Mouse (Mus musculus) heart, adult 2 months (tissue): Measurements from ENCODE around the gene Glcci1.

ENCODE experiments used
- CTCF ChIP-seq: fragments of 200-600 bp; IDR thresholded peaks from 2 replicates; pipeline ENCODE4 v1.8.1; 2022; ENCODE audit warnings: antibody characterized with exemption, mild to moderate bottlenecking, moderate library complexity
- EP300 ChIP-seq: fragments of 200-500 bp; IDR thresholded peaks from 2 replicates; pipeline ENCODE4 v1.6.1; 2011; ENCODE audit warnings: low read depth, low read length, control low read depth; ENCODE audit not compliant: insufficient read depth

- TF ChIP-seq EP300 (no peak), CTCF (no peak)
These were observed 30.2 kb upstream of the Glcci1 start for GRCm38 (mm10) chr6:8479176-8479575.
